Mouse (Mus musculus) ES-CJ7 (cell line): ENCODE results near the gene D830030K20Rik.
"Not testable (repeated sequence)": the region's sequence is repeated elsewhere in the genome, so short reads cannot be mapped to it uniquely, and the experiment has no call there.

Experiments
- DNase-seq: peaks from one replicate; pipeline ENCODE4 v3.0.0; 2011; ENCODE audit warnings: low read depth, low spot score

D830030K20Rik gene

GRCm38 (mm10) chr14:3208272-3209152 is at the start of gene D830030K20Rik:
D830030K20Rik (plus strand) TSS chr14:3208488.
- DNase-seq = not testable (repeated sequence)

DNA sequence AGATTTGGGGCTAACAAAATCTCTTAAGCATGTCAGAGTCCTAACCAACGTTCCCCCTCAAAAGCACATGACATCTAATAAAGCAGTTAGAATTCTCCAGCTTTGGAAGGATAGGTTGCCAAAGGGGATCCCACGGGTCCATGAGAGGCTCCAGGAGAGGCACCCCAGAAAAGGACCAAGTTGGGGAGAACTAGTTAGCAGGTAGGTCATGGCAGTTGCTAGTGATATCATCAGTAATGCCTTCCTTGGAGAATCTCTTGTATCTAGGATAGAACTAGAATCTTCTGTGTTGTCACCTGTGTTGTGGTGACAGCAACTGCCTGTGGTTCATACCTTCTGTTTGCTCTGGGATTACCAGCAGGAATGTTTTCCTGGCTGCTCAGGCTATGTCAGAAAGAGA is 20.3 kb upstream of the D830030K20Rik start, which contains the start of gene Gm5795:
Gene Gm5795 (plus strand): TSS at position 301 of the 400 bp plus-strand sequence.
- DNase-seq = not testable (repeated sequence)

- DNase-seq = not testable (repeated sequence)
These were observed 1.1 kb downstream of the D830030K20Rik start for GRCm38 (mm10) chr14:3209367-3209766.

DNA sequence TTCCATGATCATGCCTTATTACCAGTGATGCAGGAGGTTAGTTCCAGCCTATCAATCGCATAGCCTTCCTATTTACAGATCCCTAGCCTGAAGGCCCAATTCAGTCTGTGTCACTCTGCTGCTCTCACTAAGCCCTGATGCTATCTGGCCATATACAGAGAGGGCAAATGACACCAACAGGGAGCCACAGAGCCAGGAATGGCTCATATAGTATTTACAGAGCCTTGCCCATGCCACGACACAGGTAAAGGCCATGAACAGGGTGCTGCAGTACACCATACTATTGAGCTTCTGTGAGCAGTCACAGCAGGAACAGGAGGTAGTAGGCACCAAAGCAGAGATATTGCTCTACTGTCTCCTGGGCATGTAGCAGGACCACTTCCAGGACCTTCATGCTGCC is 54.2 kb downstream of the D830030K20Rik start:
- peak; percentile 0 for DNase-seq
